Mouse (Mus musculus): ENCODE measurements around the gene Hist1h3a. TPM values are rescaled to one million over a fixed set of nuclear protein-coding genes. Genes with fewer than 3 reads are reported as not detected.
"Not testable (repeated sequence)": the region's sequence is repeated elsewhere in the genome, so short reads cannot be mapped to it uniquely, and the experiment has no call there.

Gene Hist1h3a
- polyA plus RNA-seq, 1 experiment from 2014 or later = 11.9 TPM

- peak; percentile 95 for ATAC-seq (ENCODE audit: insufficient number of reproducible peaks, insufficient read depth, low FRiP score, low TSS enrichment, low read depth)
- WGBS = under 1% methylated on average over 50 of the region's 58 CpGs
- not testable (repeated sequence) for H3K27me3 ChIP-seq, H3K36me3 ChIP-seq, H3K9me3 ChIP-seq
- peak within 1 kb of the TSS; percentile 43 for H3K4me3 ChIP-seq (replicated peaks)
- peak within 1 kb of the TSS; percentile 66 for H3K4me2 ChIP-seq
- peak within 1 kb of the TSS; percentile 69 for H3K9ac ChIP-seq (replicated peaks)
- peaks cover 25% of the 10 kb centered on the region; the same call in 1 of the 2 replicates for H3K4me1 ChIP-seq (replicated peaks)
- peak within 1 kb of the TSS; percentile 99 for H3K27ac ChIP-seq
Measured at GRCm38 (mm10) chr13:23746201-23747080, 15.7 kb downstream of the Hist1h3a start, which contains the start of gene Hist1h2bb. Gene Hist1h2bb (plus strand): TSS chr13:23746734.

- Histone ChIP-seq H3K4me2 (peak within 1 kb of the TSS; percentile 66), H3K27ac (peak within 1 kb of the TSS; percentile 99), H3K9me3 (no peaks in the 10 kb centered on the region), H3K27me3 (no peaks in the 10 kb centered on the region), H3K4me3 (replicated peaks) (peak within 1 kb of the TSS; percentile 43), H3K4me1 (replicated peaks) (peaks cover 29% of the 10 kb centered on the region), H3K36me3 (no peaks in the 10 kb centered on the region), H3K9ac (replicated peaks) (peak within 1 kb of the TSS; percentile 69)
- peak; percentile 76 for ATAC-seq (ENCODE audit: insufficient number of reproducible peaks, insufficient read depth, low FRiP score, low TSS enrichment, low read depth)
- WGBS = under 1% methylated on average over 26 of the region's 28 CpGs
Measured at GRCm38 (mm10) chr13:23745381-23746161, 16.6 kb downstream of the Hist1h3a start, which contains the start of gene Hist1h3c. Gene Hist1h3c (minus strand): TSS chr13:23745602.

GRCm38 (mm10) chr13:23744421-23745380, 17.5 kb downstream of the Hist1h3a start:
- Histone ChIP-seq H3K4me1 (replicated peaks) (peaks cover 34% of the 10 kb centered on the region), H3K27ac (peak overlapping the region; percentile 99), H3K4me3 (replicated peaks) (peak overlapping the region; percentile 43), H3K9me3 (no peaks in the 10 kb centered on the region), H3K27me3 (no peaks in the 10 kb centered on the region), H3K36me3 (no peaks in the 10 kb centered on the region), H3K9ac (replicated peaks) (peak overlapping the region; percentile 61), H3K4me2 (peak overlapping the region; percentile 66)
- no peak for ATAC-seq (ENCODE audit: insufficient number of reproducible peaks, insufficient read depth, low FRiP score, low TSS enrichment, low read depth)
- WGBS = under 1% methylated on average over 16 of the region's 36 CpGs

- no peak for ATAC-seq (ENCODE audit: insufficient number of reproducible peaks, insufficient read depth, low FRiP score, low TSS enrichment, low read depth)
- peak overlapping the region; percentile 66 for H3K4me2 ChIP-seq
- no peaks in the 10 kb centered on the region for H3K9me3 ChIP-seq
- peak overlapping the region; percentile 43 for H3K4me3 ChIP-seq (replicated peaks)
- no peaks in the 10 kb centered on the region for H3K36me3 ChIP-seq
- 42% methylated on average over 4 of the region's 4 CpGs for WGBS
- peaks cover 34% of the 10 kb centered on the region for H3K4me1 ChIP-seq (replicated peaks)
- H3K27ac ChIP-seq = peak overlapping the region; percentile 99
- no peaks in the 10 kb centered on the region for H3K27me3 ChIP-seq
- peak overlapping the region; percentile 61; the same call in 1 of the 2 replicates for H3K9ac ChIP-seq (replicated peaks)
Measured at GRCm38 (mm10) chr13:23743963-23744362, 18.2 kb downstream of the Hist1h3a start.

- H3K4me3 ChIP-seq (replicated peaks) = no peak overlapping the region
- peak overlapping the region; percentile 66 for H3K27ac ChIP-seq
- WGBS = 83% methylated on average over 5 of the region's 5 CpGs
- peaks cover 29% of the 10 kb centered on the region for H3K4me1 ChIP-seq (replicated peaks)
- no peaks in the 10 kb centered on the region for H3K9me3 ChIP-seq
- no peaks in the 10 kb centered on the region for H3K36me3 ChIP-seq
- no peak overlapping the region for H3K9ac ChIP-seq (replicated peaks)
- no peak overlapping the region for H3K4me2 ChIP-seq
- H3K27me3 ChIP-seq = no peaks in the 10 kb centered on the region
- no peak for ATAC-seq (ENCODE audit: insufficient number of reproducible peaks, insufficient read depth, low FRiP score, low TSS enrichment, low read depth)
Measured at GRCm38 (mm10) chr13:23743215-23743614, 19.0 kb downstream of the Hist1h3a start.

- no peaks in the 10 kb centered on the region for H3K9me3 ChIP-seq
- no peaks in the 10 kb centered on the region for H3K36me3 ChIP-seq
- H3K4me2 ChIP-seq = no peak overlapping the region
- H3K27me3 ChIP-seq = no peaks in the 10 kb centered on the region
- no peak overlapping the region for H3K4me3 ChIP-seq (replicated peaks)
- H3K27ac ChIP-seq = no peak overlapping the region
- ATAC-seq (ENCODE audit: insufficient number of reproducible peaks, insufficient read depth, low FRiP score, low TSS enrichment, low read depth) = no peak
- H3K4me1 ChIP-seq (replicated peaks) = peaks cover 18% of the 10 kb centered on the region
- no peak overlapping the region for H3K9ac ChIP-seq (replicated peaks)
Measured at GRCm38 (mm10) chr13:23742007-23742406, 20.2 kb downstream of the Hist1h3a start.

GRCm38 (mm10) chr13:23740910-23741309, 21.3 kb downstream of the Hist1h3a start:
- H3K4me2 ChIP-seq = peak overlapping the region; percentile 86
- H3K27ac ChIP-seq = peak overlapping the region; percentile 99
- H3K9ac ChIP-seq (replicated peaks) = peak overlapping the region; percentile 89
- no peak for ATAC-seq (ENCODE audit: insufficient number of reproducible peaks, insufficient read depth, low FRiP score, low TSS enrichment, low read depth)
- H3K27me3 ChIP-seq = no peaks in the 10 kb centered on the region
- H3K4me1 ChIP-seq (replicated peaks) = peaks cover 18% of the 10 kb centered on the region
- no peaks in the 10 kb centered on the region for H3K36me3 ChIP-seq
- 65% methylated on average over 5 of the region's 5 CpGs for WGBS
- H3K9me3 ChIP-seq = no peaks in the 10 kb centered on the region
- H3K4me3 ChIP-seq (replicated peaks) = peak overlapping the region; percentile 59

GRCm38 (mm10) chr13:23740256-23740840, 21.8 kb downstream of the Hist1h3a start:
- Histone ChIP-seq H3K27ac (peak overlapping the region; percentile 99), H3K4me3 (replicated peaks) (peak overlapping the region; percentile 59)
- 36% methylated on average over 13 of the region's 13 CpGs for WGBS

GRCm38 (mm10) chr13:23739922-23740252, 22.3 kb downstream of the Hist1h3a start:
- peak overlapping the region; percentile 86 for H3K4me2 ChIP-seq
- peak overlapping the region; percentile 99 for H3K27ac ChIP-seq
- peaks cover 18% of the 10 kb centered on the region for H3K4me1 ChIP-seq (replicated peaks)
- WGBS = 2% methylated on average over 14 of the region's 14 CpGs
- H3K9ac ChIP-seq (replicated peaks) = peak overlapping the region; percentile 89
- no peak for ATAC-seq (ENCODE audit: insufficient number of reproducible peaks, insufficient read depth, low FRiP score, low TSS enrichment, low read depth)
- no peaks in the 10 kb centered on the region for H3K9me3 ChIP-seq
- no peaks in the 10 kb centered on the region for H3K36me3 ChIP-seq
- H3K27me3 ChIP-seq = no peaks in the 10 kb centered on the region
- H3K4me3 ChIP-seq (replicated peaks) = peak overlapping the region; percentile 59

More at GRCm38 (mm10) chr13:23740256-23740840, 21.8 kb downstream of the Hist1h3a start:
- Histone ChIP-seq H3K9ac (replicated peaks) (peak overlapping the region; percentile 89), H3K4me2 (peak overlapping the region; percentile 86), H3K36me3 (no peaks in the 10 kb centered on the region), H3K9me3 (no peaks in the 10 kb centered on the region), H3K27me3 (no peaks in the 10 kb centered on the region), H3K4me1 (replicated peaks) (peaks cover 18% of the 10 kb centered on the region)
- no peak for ATAC-seq (ENCODE audit: insufficient number of reproducible peaks, insufficient read depth, low FRiP score, low TSS enrichment, low read depth)
